Mouse (Mus musculus) left cerebral cortex, adult 2 months (tissue): ENCODE results near the gene Slc9a1. TPM values are rescaled to one million over a fixed set of nuclear protein-coding genes. Genes with fewer than 3 reads are reported as not detected.

Experiments
- DNase-seq, 2 experiments: peaks; one replicate each; pipeline ENCODE4 v3.0.0; 2021 to 2022; ENCODE audit warnings: low spot score in 2 of 2, mixed read lengths in 1 of 2; ENCODE audit errors: extremely low spot score in 1 of 2
- H3K27ac ChIP-seq: fragments of 200-600 bp; 2 replicates; pipeline ENCODE4 v1.8.1; 2022
- H3K4me3 ChIP-seq: fragments of 200-600 bp; 2 replicates; pipeline ENCODE4 v1.8.1; 2022
- CTCF ChIP-seq: fragments of 200-600 bp; IDR thresholded peaks from 2 replicates; pipeline ENCODE4 v1.8.1; 2022; ENCODE audit warnings: antibody characterized with exemption, mild to moderate bottlenecking, moderate library complexity
- intact Hi-C: fragments of 180-260 bp; cut with DNase I; formaldehyde crosslinking; loops from one replicate; pipeline ENCODE4 v1.15.1; 2025
- total RNA-seq, 2 experiments: library from RNA; stranded (reverse); gene quantifications; 2 replicates each; pipeline ENCODE4 v1.2.3; 2021

The Slc9a1 gene
- total RNA-seq, 2 experiments from 2014 or later: 49.8 to 53.0 TPM

- Histone ChIP-seq H3K4me3 (no peak overlapping the region), H3K27ac (no peak overlapping the region)
- DNase-seq: no peak
- intact Hi-C loops: no loop called here
- TF ChIP-seq CTCF: no peak
These were observed 38.5 kb downstream of the Slc9a1 start for GRCm38 (mm10) chr4:133408006-133408405.

- TF ChIP-seq CTCF: no peak
- no peak for DNase-seq
- H3K4me3 ChIP-seq: no peak overlapping the region
- intact Hi-C loops: no loop called here
- H3K27ac ChIP-seq: no peak overlapping the region
These were observed 41.5 kb downstream of the Slc9a1 start for GRCm38 (mm10) chr4:133410994-133411393.

- H3K27ac ChIP-seq: no peak overlapping the region
- TF ChIP-seq CTCF: no peak
- intact Hi-C loops: no loop called here
- DNase-seq: no peak
- no peak overlapping the region for H3K4me3 ChIP-seq
These were observed 42.6 kb downstream of the Slc9a1 start for GRCm38 (mm10) chr4:133412096-133412495.

GRCm38 (mm10) chr4:133412575-133413540 lies 43.4 kb downstream of the Slc9a1 start:
- no peak overlapping the region for H3K4me3 ChIP-seq
- H3K27ac ChIP-seq: no peak overlapping the region
- DNase-seq: no peak
- no peak for TF ChIP-seq CTCF
- intact Hi-C loops: no loop called here

- H3K27ac ChIP-seq: no peak overlapping the region
- DNase-seq: no peak
- intact Hi-C loops: no loop called here
- no peak for TF ChIP-seq CTCF
- no peak overlapping the region for H3K4me3 ChIP-seq
These were observed 44.1 kb downstream of the Slc9a1 start for GRCm38 (mm10) chr4:133413617-133414016.

GRCm38 (mm10) chr4:133414920-133415319 lies 45.4 kb downstream of the Slc9a1 start:
- no peak overlapping the region for H3K4me3 ChIP-seq
- peak; percentile 54 for TF ChIP-seq CTCF
- intact Hi-C loops: no loop called here
- H3K27ac ChIP-seq: no peak overlapping the region
- DNase-seq: no peak

- intact Hi-C loops: loop anchor here (10.0 kb wide), 1 partner anchor 105 kb away; no protein-coding TSS in a partner anchor
- peak; percentile 87 for TF ChIP-seq CTCF
- Histone ChIP-seq H3K27ac (no peak overlapping the region), H3K4me3 (no peak overlapping the region)
- peak in 1 of 2 experiments; percentile 68 for DNase-seq
These were observed 50.0 kb downstream of the Slc9a1 start for GRCm38 (mm10) chr4:133419312-133420004.

- no peak for TF ChIP-seq CTCF
- no peak for DNase-seq
- H3K4me3 ChIP-seq: no peak overlapping the region
- intact Hi-C loops: loop anchor here (10.0 kb wide), 1 partner anchor 107 kb away; no protein-coding TSS in a partner anchor
- no peak overlapping the region for H3K27ac ChIP-seq
These were observed 52.5 kb downstream of the Slc9a1 start for GRCm38 (mm10) chr4:133421989-133422388.

GRCm38 (mm10) chr4:133422601-133423000 lies 53.1 kb downstream of the Slc9a1 start:
- intact Hi-C loops: loop anchor here (10.0 kb wide), 1 partner anchor 108 kb away; no protein-coding TSS in a partner anchor
- no peak for DNase-seq
- Histone ChIP-seq H3K27ac (no peak overlapping the region), H3K4me3 (no peak overlapping the region)
- TF ChIP-seq CTCF: no peak

GRCm38 (mm10) chr4:133423108-133423507 lies 53.6 kb downstream of the Slc9a1 start:
- peak; percentile 89 for TF ChIP-seq CTCF
- DNase-seq: peak in 1 of 2 experiments; percentile 50
- intact Hi-C loops: loop anchor here (10.0 kb wide), 1 partner anchor 108 kb away; no protein-coding TSS in a partner anchor

GRCm38 (mm10) chr4:133423691-133424090 lies 54.2 kb downstream of the Slc9a1 start:
- intact Hi-C loops: loop anchor here (1.0 to 10.0 kb wide), 3 partner anchors 28 to 109 kb away; no protein-coding TSS in a partner anchor
- H3K4me3 ChIP-seq: no peak overlapping the region
- no peak overlapping the region for H3K27ac ChIP-seq
- TF ChIP-seq CTCF: no peak
- DNase-seq: no peak

More at GRCm38 (mm10) chr4:133423108-133423507, 53.6 kb downstream of the Slc9a1 start:
- no peak overlapping the region for H3K27ac ChIP-seq
- H3K4me3 ChIP-seq: no peak overlapping the region

GRCm38 (mm10) chr4:133424100-133424499 lies 54.6 kb downstream of the Slc9a1 start:
- TF ChIP-seq CTCF: peak; percentile 95
- intact Hi-C loops: loop anchor here (1.0 to 10.0 kb wide), 3 partner anchors 27 to 109 kb away; no protein-coding TSS in a partner anchor
- no peak overlapping the region for H3K4me3 ChIP-seq

More at GRCm38 (mm10) chr4:133424100-133424499, 54.6 kb downstream of the Slc9a1 start:
- DNase-seq: peak; percentile 55 to 56
- H3K27ac ChIP-seq: no peak overlapping the region
